Mouse (Mus musculus) small intestine, adult 2 months (tissue): ENCODE results near the gene Atg2b. TPM values are rescaled to one million over a fixed set of nuclear protein-coding genes. Genes with fewer than 3 reads are reported as not detected.

Source experiments
- H3K27ac ChIP-seq: fragments of 200-500 bp; 2 replicates; pipeline ENCODE4 v1.5.1; 2012; ENCODE audit warnings: low read depth, low read length, control low read depth, inconsistent platforms; ENCODE audit not compliant: insufficient read depth
- H3K27me3 ChIP-seq: fragments of 200-500 bp; 2 replicates; pipeline ENCODE4 v1.6.1; 2012; ENCODE audit warnings: mild to moderate bottlenecking, moderate library complexity, low read length, inconsistent platforms; ENCODE audit not compliant: control insufficient read depth, insufficient read depth
- H3K36me3 ChIP-seq: fragments of 200-500 bp; 2 replicates; pipeline ENCODE4 v1.6.1; 2012; ENCODE audit warnings: mild to moderate bottlenecking, low read length, control low read depth, inconsistent platforms; ENCODE audit not compliant: control insufficient read depth, insufficient read depth
- H3K4me1 ChIP-seq: fragments of 200-500 bp; 2 replicates; pipeline ENCODE4 v1.6.1; 2012; ENCODE audit warnings: low read length, inconsistent platforms, mixed read lengths; ENCODE audit not compliant: control insufficient read depth, insufficient read depth, insufficient read length
- H3K4me3 ChIP-seq: fragments of 200-500 bp; 2 replicates; pipeline ENCODE4 v1.5.1; 2012; ENCODE audit warnings: low read depth, mild to moderate bottlenecking, control low read depth, inconsistent platforms, low read length, moderate library complexity
- CTCF ChIP-seq: fragments of 200-500 bp; IDR thresholded peaks from 2 replicates; pipeline ENCODE4 v1.5.1; 2012; ENCODE audit warnings: low read depth, mild to moderate bottlenecking, control low read depth, inconsistent platforms, low read length, moderate library complexity, mixed read lengths; ENCODE audit not compliant: insufficient replicate concordance, insufficient read length; ENCODE audit errors: extremely low read depth
- POLR2A ChIP-seq: fragments of 200-500 bp; IDR thresholded peaks from 2 replicates; pipeline ENCODE4 v1.6.1; 2012; ENCODE audit warnings: low read depth, mild to moderate bottlenecking, control low read depth, inconsistent platforms, low read length, moderate library complexity
- WGBS: fragments of 180-500 bp; shearing (Covaris S2); methylation state at CpG from one replicate; pipeline ENCODE4 v1.1.7; 2018; 5-methylcytosine and 5-hydroxymethylcytosine counted together
- polyA plus RNA-seq: library from polyadenylated mRNA; depleted of rRNA; stranded (reverse); fragments of >200 nt; gene quantifications from 2 replicates; pipeline ENCODE4 v1.2.3, GENCODE M21; 2012

The Atg2b gene
- polyA plus RNA-seq, 1 experiment = 9.8 TPM

- Histone ChIP-seq H3K27me3 (no peaks in the 10 kb centered on the region), H3K36me3 (no peaks in the 10 kb centered on the region), H3K4me1 (no peaks in the 10 kb centered on the region), H3K27ac (no peak overlapping the region), H3K4me3 (no peak overlapping the region)
- TF ChIP-seq CTCF (no peak), POLR2A (no peak)
- 79% methylated on average over 8 of the region's 8 CpGs for WGBS
These were observed 87.9 kb downstream of the Atg2b start for GRCm38 (mm10) chr12:105597135-105597534.

DNA sequence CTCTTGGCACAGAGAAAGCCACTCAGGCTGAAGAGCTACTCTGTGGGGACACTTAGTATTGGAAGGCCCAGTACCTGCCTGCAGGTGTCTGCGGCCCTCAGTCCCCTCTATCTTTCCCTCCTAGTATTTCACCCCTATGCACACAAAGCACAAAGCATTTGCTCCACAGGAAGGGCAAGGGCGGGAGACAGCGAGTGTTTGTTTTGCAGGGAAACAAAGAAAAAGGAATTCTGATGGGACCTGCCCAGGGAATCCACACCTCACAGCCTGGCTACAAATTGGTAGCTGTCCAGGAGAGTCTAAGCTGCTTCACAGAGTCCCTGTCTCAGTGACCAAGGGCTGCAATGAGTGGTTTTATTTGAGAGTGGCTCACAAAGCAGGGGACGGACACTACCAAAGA lies 91.5 kb downstream of the Atg2b start:
- TF ChIP-seq POLR2A (no peak), CTCF (no peak)
- Histone ChIP-seq H3K27ac (no peak overlapping the region), H3K4me1 (no peaks in the 10 kb centered on the region), H3K27me3 (no peaks in the 10 kb centered on the region), H3K4me3 (no peak overlapping the region), H3K36me3 (no peaks in the 10 kb centered on the region)
- WGBS = 48% methylated on average over 4 of the region's 4 CpGs

- 93% methylated on average over 23 of the region's 23 CpGs for WGBS
- Histone ChIP-seq H3K4me1 (no peaks in the 10 kb centered on the region), H3K4me3 (no peak overlapping the region), H3K36me3 (no peaks in the 10 kb centered on the region), H3K27ac (no peak overlapping the region), H3K27me3 (no peaks in the 10 kb centered on the region)
- TF ChIP-seq CTCF = no peak
- TF ChIP-seq POLR2A = no peak
These were observed 92.7 kb downstream of the Atg2b start for GRCm38 (mm10) chr12:105592361-105592761.

DNA sequence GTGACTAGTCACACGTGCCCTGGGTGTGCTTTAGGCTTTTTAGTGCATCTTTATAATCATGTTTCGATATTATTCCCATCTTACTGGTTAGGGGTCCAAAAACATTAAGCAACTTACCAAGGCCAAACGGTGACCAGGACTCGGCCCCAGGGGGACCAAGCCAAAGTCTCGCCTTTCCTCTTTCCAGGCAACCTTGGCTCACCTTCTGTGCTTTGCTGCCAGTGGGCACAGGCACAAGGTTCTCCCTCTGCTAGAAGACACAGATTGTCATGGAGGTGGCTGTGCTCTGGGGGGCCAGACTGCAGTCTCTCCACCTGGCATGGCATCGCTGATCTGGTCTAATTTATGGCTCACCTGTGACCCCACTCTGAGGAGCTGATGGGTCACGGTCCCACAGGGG lies 94.2 kb downstream of the Atg2b start:
- Histone ChIP-seq H3K4me1 (no peaks in the 10 kb centered on the region), H3K27me3 (no peaks in the 10 kb centered on the region), H3K4me3 (no peak overlapping the region), H3K36me3 (no peaks in the 10 kb centered on the region), H3K27ac (no peak overlapping the region)
- 72% methylated on average over 7 of the region's 7 CpGs for WGBS
- TF ChIP-seq POLR2A (no peak), CTCF (no peak)

- Histone ChIP-seq H3K27me3 (no peaks in the 10 kb centered on the region), H3K27ac (no peak overlapping the region), H3K4me1 (peaks cover 6% of the 10 kb centered on the region; the same call in 1 of the 2 replicates), H3K36me3 (no peaks in the 10 kb centered on the region), H3K4me3 (no peak overlapping the region)
- no peak for TF ChIP-seq CTCF
- TF ChIP-seq POLR2A = no peak
- WGBS = 78% methylated on average over 8 of the region's 8 CpGs
These were observed 97.5 kb downstream of the Atg2b start for GRCm38 (mm10) chr12:105587526-105587925.

GRCm38 (mm10) chr12:105584851-105585250 lies 100.2 kb downstream of the Atg2b start:
- no peak for TF ChIP-seq POLR2A
- peak; percentile 84 for TF ChIP-seq CTCF
- Histone ChIP-seq H3K27ac (no peak overlapping the region), H3K4me3 (no peak overlapping the region), H3K36me3 (no peaks in the 10 kb centered on the region), H3K4me1 (peaks cover 6% of the 10 kb centered on the region; the same call in 1 of the 2 replicates), H3K27me3 (no peaks in the 10 kb centered on the region)
- 15% methylated on average over 12 of the region's 12 CpGs for WGBS

DNA sequence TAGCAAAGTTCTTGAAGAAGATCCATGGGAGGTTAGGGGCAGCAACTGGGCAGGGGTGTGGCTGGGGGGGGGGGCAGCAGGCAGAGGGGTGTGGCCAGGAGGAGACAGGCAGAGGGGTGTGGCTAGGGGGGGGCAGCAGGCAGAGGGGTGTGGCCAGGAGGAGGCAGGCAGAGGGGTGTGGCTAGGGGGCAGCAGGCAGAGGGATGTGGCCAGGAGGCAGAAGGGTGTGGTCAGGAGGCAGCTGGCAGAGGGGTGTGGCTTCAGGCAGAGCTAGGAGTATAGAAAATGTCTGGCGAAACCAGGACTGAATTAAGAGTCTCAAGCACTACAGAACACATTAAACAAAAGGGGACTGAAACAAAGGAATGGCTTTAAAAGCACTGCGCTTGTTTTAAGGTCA lies 101.5 kb downstream of the Atg2b start:
- Histone ChIP-seq H3K27ac (no peak overlapping the region), H3K36me3 (no peaks in the 10 kb centered on the region), H3K4me3 (no peak overlapping the region), H3K4me1 (peaks cover 6% of the 10 kb centered on the region; the same call in 1 of the 2 replicates), H3K27me3 (no peaks in the 10 kb centered on the region)
- no peak for TF ChIP-seq CTCF
- no peak for TF ChIP-seq POLR2A
- 9% methylated on average over 2 of the region's 2 CpGs for WGBS
